Mouse (Mus musculus): ENCODE results near the gene Gpr12. TPM values are rescaled to one million over a fixed set of nuclear protein-coding genes. Genes with fewer than 3 reads are reported as not detected.

Gene Gpr12
- total and polyA plus RNA-seq, 3 experiments: not detected

- DNase-seq (ENCODE audit: low read depth, low spot score): no peak
- Histone ChIP-seq H3K36me3 (ENCODE audit: control insufficient read depth in 1 of 2, insufficient read depth in 2 of 2, low read length in 2 of 2) (no peaks in the 10 kb centered on the region), H3K9ac (ENCODE audit: control insufficient read depth, low read depth, low read length, poor library complexity, severe bottlenecking) (no peak overlapping the region), H3K27ac (ENCODE audit: control insufficient read depth, low read depth, low read length) (no peak overlapping the region), H3K9me3 (replicated peaks; ENCODE audit: insufficient read depth, low read length) (no peaks in the 10 kb centered on the region), H3K4me1 (ENCODE audit: control insufficient read depth in 1 of 2, insufficient read depth in 2 of 2, low read length in 2 of 2) (no peaks in the 10 kb centered on the region), H3K27me3 (ENCODE audit: control insufficient read depth in 1 of 2, insufficient read depth in 2 of 2, low read length in 2 of 2) (no peaks in the 10 kb centered on the region), H3K4me3 (ENCODE audit: control insufficient read depth in 1 of 2, insufficient read depth in 1 of 2, low read depth in 2 of 2, low read length in 2 of 2) (no peak overlapping the region), H3K79me2 (ENCODE audit: control insufficient read depth, insufficient read depth, low read length, poor library complexity) (no peaks in the 10 kb centered on the region)
- TF ChIP-seq MYC (IDR thresholded peaks at IDR 0.05; ENCODE audit: low read depth, low read length) (no peak), NELFE (IDR thresholded peaks at IDR 0.05; ENCODE audit: low read depth, low read length) (no peak), E2F4 (IDR thresholded peaks at IDR 0.05; ENCODE audit: borderline replicate concordance, low read depth, low read length) (no peak), POLR2AphosphoS5 (IDR thresholded peaks at IDR 0.05; ENCODE audit: borderline replicate concordance, low read depth, low read length) (no peak), ETS1 (IDR thresholded peaks at IDR 0.05; ENCODE audit: low read depth, low read length) (no peak), BHLHE40 (IDR thresholded peaks at IDR 0.05; ENCODE audit: borderline replicate concordance, low read depth, low read length) (no peak), EP300 (IDR thresholded peaks at IDR 0.05; ENCODE audit: low read depth in 1 of 2, low read length in 2 of 2) (no peak), GATA1 (IDR thresholded peaks at IDR 0.05; ENCODE audit: low read depth, low read length) (no peak)
These were observed 11.8 kb upstream of the Gpr12 start for GRCm38 (mm10) chr5:146596612-146597502.

GRCm38 (mm10) chr5:146592580-146592979 lies 7.5 kb upstream of the Gpr12 start:
- TF ChIP-seq POLR2A (IDR thresholded peaks at IDR 0.05; ENCODE audit: control insufficient read depth in 1 of 2, insufficient read depth in 1 of 2, low read depth in 1 of 2, low read length in 2 of 2, poor library complexity in 1 of 2): no peak
- TF ChIP-seq POLR2AphosphoS5 (IDR thresholded peaks at IDR 0.05; ENCODE audit: borderline replicate concordance, low read depth, low read length): no peak
- no peak for TF ChIP-seq E2F4 (IDR thresholded peaks at IDR 0.05; ENCODE audit: borderline replicate concordance, low read depth, low read length)
- TF ChIP-seq RAD21 (IDR thresholded peaks at IDR 0.05; ENCODE audit: low read depth, low read length): no peak
- no peaks in the 10 kb centered on the region for H3K36me3 ChIP-seq (ENCODE audit: control insufficient read depth in 1 of 2, insufficient read depth in 2 of 2, low read length in 2 of 2)
- no peak for DNase-seq (ENCODE audit: low read depth, low spot score)
- H3K4me1 ChIP-seq (ENCODE audit: control insufficient read depth in 1 of 2, insufficient read depth in 2 of 2, low read length in 2 of 2): no peaks in the 10 kb centered on the region
- no peaks in the 10 kb centered on the region for H3K79me2 ChIP-seq (ENCODE audit: control insufficient read depth, insufficient read depth, low read length, poor library complexity)
- H3K9me3 ChIP-seq (replicated peaks; ENCODE audit: insufficient read depth, low read length): no peaks in the 10 kb centered on the region
- no peak overlapping the region for H3K9ac ChIP-seq (ENCODE audit: control insufficient read depth, low read depth, low read length, poor library complexity, severe bottlenecking)
- no peak overlapping the region for H3K4me3 ChIP-seq (ENCODE audit: control insufficient read depth in 1 of 2, insufficient read depth in 1 of 2, low read depth in 2 of 2, low read length in 2 of 2)
- H3K27me3 ChIP-seq (ENCODE audit: control insufficient read depth in 1 of 2, insufficient read depth in 2 of 2, low read length in 2 of 2): no peaks in the 10 kb centered on the region
- no peak overlapping the region for H3K27ac ChIP-seq (ENCODE audit: control insufficient read depth, low read depth, low read length)

- DNase-seq (ENCODE audit: low read depth, low spot score): no peak
- H3K79me2 ChIP-seq (ENCODE audit: control insufficient read depth, insufficient read depth, low read length, poor library complexity): no peaks in the 10 kb centered on the region
- no peaks in the 10 kb centered on the region for H3K27me3 ChIP-seq (ENCODE audit: control insufficient read depth in 1 of 2, insufficient read depth in 2 of 2, low read length in 2 of 2)
- H3K9ac ChIP-seq (ENCODE audit: control insufficient read depth, low read depth, low read length, poor library complexity, severe bottlenecking): no peak overlapping the region
- no peak overlapping the region for H3K4me3 ChIP-seq (ENCODE audit: control insufficient read depth in 1 of 2, insufficient read depth in 1 of 2, low read depth in 2 of 2, low read length in 2 of 2)
- H3K27ac ChIP-seq (ENCODE audit: control insufficient read depth, low read depth, low read length): no peak overlapping the region
- no peaks in the 10 kb centered on the region for H3K36me3 ChIP-seq (ENCODE audit: control insufficient read depth in 1 of 2, insufficient read depth in 2 of 2, low read length in 2 of 2)
- H3K9me3 ChIP-seq (replicated peaks; ENCODE audit: insufficient read depth, low read length): no peaks in the 10 kb centered on the region
- no peak for TF ChIP-seq CHD1 (IDR thresholded peaks at IDR 0.05; ENCODE audit: low read depth, low read length)
- TF ChIP-seq POLR2AphosphoS5 (IDR thresholded peaks at IDR 0.05; ENCODE audit: borderline replicate concordance, low read depth, low read length): no peak
- no peaks in the 10 kb centered on the region for H3K4me1 ChIP-seq (ENCODE audit: control insufficient read depth in 1 of 2, insufficient read depth in 2 of 2, low read length in 2 of 2)
These were observed 6.6 kb upstream of the Gpr12 start for GRCm38 (mm10) chr5:146591636-146592035.
